Mouse (Mus musculus) embryo, embryonic 9.5 days (tissue): ENCODE data around the gene Igsf11.

Source experiments
- DNase-seq: peaks from one replicate; pipeline ENCODE4 v3.0.0-alpha.2; 2017; ENCODE audit errors: extremely low spot score

Gene Igsf11

DNA sequence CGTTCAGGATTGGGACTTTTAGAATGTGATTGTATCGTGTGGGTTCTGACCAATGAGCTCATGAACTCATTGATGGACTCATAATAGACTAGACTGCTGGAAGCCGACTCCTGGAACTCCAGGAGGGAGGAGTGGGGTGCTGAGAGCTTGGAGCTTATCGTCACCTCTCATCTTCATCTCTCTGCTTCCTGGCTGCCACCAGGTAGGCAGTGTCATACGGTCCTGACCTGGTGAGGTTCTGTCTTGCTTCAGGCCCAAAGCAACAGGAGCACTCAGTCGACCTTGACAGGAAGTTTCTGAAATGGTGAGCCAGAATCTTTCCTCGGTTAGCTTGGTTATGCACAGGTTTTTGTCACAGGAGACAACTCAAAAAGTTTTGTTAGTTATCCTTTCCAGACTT is at the start of gene Igsf11:
Igsf11 (plus strand) TSS at position 301 of the 400 bp plus-strand sequence.
- no peak for DNase-seq

DNA sequence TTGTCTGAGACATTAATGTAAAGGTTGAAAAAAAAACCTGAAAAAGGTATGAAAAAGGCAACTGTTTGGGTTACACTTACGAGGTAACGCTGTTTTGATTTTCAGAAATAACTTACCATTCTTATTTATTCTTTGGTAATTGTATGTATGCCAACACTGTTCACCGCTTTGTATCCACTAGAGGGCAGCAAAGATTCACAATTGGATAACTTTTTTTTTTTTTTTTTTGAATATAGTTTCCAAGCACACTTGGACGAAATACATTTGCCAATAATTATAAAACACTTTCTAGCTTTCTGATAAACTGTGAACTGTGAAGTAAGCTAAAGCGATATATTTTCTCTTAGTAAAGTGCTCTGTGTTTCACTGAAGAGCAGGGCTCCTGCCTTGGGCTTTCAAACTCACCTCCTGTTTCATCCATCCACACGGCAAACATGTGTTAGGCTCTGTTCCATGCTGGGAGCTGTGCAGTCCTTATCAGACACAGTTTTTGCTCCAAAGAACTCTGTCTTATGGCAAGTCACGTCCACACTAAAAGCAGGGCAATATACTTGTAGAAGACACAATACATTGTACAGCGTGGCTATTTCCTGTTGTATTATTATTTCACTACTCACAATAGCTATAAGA is 34.2 kb upstream of the Igsf11 start:
- peak; percentile 37 for DNase-seq

DNA sequence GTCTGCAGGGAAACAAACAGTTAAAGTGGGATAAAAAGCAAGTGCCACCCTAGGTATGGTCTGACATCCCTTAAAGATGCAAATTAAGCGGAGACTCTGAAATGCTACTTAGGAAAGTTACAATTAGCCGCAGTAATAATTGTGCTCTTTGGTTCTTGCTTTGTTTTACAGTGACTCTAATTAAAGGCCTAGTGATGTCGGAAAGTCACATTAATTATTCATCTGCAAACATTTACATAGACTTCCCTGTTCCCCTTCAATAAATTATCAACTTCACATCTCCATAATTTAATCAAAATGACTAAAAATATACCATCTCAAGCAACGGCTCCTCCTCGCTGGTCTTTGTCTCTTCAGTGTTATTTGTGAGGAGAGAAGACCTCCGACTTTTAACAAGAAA is 31.9 kb upstream of the Igsf11 start:
- DNase-seq, result no peak

DNA sequence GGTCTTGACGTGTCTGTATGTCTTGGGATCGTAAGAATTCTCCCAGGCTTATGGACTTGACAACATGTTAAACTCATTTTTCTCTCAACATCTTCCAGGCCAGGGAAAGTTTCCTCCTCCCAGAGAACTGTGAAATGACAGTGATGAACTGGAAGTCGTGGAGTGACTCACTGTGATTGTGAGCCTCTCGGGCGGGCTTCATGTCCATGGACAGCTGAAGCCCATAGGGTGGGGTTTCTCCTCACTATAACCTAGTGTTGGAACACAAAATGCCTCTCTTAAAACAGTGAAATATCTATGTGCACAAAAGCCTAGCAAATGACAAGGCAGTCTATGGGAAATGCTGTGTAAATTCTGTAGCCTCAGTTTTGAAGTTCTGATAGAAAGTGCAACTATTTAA is 28.1 kb upstream of the Igsf11 start:
- no peak for DNase-seq

DNA sequence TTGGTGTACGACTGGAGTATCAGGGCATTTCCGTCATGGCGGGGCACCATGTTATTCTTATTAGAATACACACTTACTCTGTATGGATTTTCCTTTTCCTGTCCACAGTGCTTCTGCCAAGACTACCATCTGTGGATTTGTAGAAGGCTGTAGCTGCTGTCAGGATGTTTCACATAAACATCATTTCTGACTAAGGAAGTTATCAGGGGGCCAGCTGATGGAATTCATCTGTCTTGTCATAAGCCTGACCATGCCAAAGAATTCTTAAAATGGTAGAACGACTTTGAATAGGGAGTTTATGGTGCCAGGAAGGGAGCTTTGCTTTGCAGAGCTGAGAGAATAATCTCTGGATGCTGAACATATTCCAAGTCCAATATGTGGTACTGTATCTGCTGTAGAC is 19.2 kb upstream of the Igsf11 start:
- DNase-seq, result no peak

DNA sequence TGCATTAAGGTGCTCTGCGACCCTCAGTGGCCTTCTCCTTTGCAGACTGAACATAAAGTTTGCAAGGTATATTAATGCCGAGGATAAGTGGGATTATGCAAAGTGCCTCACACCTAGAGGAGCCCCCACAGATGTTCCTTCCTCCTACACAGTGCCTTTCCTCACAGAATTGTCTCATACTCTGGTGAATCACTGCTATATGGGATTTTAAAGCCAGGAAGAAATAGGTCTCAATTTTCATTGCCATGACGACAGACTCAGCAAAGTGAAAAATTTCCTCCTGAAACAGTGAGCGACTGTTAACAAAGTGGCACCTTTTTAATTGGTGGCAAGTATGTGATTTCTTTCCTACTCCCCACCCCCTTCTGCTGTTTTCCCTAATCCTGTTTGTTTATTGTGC is 18.0 kb upstream of the Igsf11 start:
- no peak for DNase-seq

- no peak for DNase-seq
Measured at GRCm38 (mm10) chr16:38898816-38899425, 6.5 kb downstream of the Igsf11 start.

DNA sequence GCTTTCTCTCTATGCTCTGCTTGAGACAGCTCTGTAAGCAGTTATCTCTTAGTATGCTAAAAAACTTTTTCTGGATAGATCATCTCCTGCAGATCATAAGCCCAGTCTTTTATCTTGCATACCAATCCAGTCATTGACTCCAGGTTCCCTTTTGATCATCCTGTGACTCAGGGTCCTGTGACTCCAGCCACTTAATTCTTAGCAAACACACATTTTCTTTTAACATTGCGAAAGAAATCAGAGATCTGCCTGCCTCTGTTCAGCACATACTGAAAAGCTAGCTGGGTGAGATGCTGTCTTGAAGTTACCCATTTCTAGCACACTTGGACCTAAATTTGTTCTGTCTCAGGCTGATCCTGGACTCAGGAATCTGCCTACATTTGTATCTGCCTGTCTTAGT is 7.6 kb downstream of the Igsf11 start:
- DNase-seq, result no peak

- DNase-seq, result peak; percentile 93
Measured at GRCm38 (mm10) chr16:38902111-38902778, 9.8 kb downstream of the Igsf11 start.

GRCm38 (mm10) chr16:38903020-38903419 is 10.5 kb downstream of the Igsf11 start:
- peak; percentile 27 for DNase-seq

GRCm38 (mm10) chr16:38904202-38904601 is 11.7 kb downstream of the Igsf11 start:
- DNase-seq, result peak; percentile 29

DNA sequence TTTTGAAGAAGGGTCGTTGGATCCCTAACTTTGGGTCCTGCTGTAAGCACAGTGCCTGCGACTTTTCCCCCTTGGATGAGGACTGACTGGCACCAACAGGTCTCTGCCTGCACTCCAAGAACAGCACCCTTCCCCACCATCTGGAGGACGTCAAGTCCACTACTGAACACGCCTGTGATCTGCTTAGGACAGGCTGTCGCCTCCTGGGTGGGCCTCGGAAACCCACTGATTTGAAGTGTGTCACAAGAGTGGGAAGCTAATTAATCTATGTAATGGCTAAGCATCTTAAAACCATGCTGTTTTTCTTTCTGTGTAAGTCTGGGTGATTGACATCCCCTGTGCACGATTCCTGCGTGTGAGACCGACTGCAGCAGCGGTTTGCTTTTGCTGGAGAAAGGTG is 13.4 kb downstream of the Igsf11 start:
- DNase-seq, result no peak

- DNase-seq, result no peak
Measured at GRCm38 (mm10) chr16:38908304-38908703, 15.8 kb downstream of the Igsf11 start.

DNA sequence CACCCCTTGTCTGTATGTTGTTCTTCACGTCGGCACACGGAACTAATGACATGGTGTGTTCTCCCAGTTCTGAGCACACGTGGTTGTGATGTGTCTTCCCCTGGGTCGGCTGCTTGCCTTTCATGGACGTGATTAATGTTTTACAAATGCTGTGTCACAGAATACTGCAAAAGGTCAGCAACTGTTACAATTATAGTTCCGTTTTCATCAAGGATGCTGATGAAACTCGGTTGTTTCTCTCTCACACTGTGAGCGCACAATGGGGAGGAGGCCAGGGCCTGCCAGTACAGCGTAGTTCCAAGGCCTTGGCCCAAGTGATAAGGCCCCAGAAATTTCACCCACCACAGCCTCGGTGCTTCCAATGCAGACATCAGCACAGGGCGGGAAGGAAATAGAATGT is 17.0 kb downstream of the Igsf11 start:
- no peak for DNase-seq

GRCm38 (mm10) chr16:38910088-38910487 is 17.6 kb downstream of the Igsf11 start:
- DNase-seq, result no peak

- DNase-seq, result no peak
Measured at GRCm38 (mm10) chr16:38915451-38915850, 23.0 kb downstream of the Igsf11 start.

GRCm38 (mm10) chr16:38916053-38916786 is 23.7 kb downstream of the Igsf11 start:
- DNase-seq, result no peak

DNA sequence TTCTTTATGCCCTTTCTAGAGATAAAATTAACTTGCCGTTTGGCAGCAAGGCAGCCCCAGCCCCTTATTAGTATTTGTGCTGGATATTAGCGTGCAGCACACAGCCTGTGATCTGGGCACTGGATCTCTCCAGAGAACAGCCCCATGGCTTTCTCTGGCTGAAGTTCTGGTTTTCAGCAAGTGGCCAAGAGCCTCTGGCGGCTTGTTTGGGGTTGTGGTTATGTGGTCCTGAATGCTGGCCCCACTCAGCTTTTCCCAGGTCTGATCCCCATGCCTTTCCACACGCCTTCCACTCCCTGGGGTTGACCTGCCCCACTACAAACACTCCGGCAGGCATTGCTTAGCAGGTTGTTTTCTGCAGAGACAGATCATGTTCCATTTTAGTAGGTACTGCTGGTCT is 24.4 kb downstream of the Igsf11 start:
- no peak for DNase-seq

DNA sequence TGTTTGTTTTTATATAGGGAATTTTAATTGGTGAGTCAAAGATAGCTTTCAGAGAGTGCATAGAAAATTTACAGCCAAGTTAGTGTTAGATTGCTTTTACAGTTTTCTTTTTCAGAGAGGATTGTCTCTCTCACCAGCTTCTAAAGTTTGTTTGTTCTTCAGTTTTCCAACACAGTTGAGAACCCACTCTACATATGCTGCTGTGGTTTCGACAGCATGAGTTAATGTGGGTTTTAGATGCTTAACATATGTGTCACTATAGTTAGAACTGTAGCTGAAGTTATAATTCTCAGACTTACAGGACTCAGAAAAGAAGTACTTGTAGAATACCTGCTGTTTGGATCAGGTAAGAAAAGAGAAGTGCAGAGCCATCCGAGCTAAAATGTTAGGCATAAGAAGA is 25.6 kb downstream of the Igsf11 start:
- no peak for DNase-seq

GRCm38 (mm10) chr16:38920488-38920887 is 28.0 kb downstream of the Igsf11 start:
- DNase-seq, result no peak

- no peak for DNase-seq
Measured at GRCm38 (mm10) chr16:38924940-38925339, 32.5 kb downstream of the Igsf11 start.

- no peak for DNase-seq
Measured at GRCm38 (mm10) chr16:38928760-38929159, 36.3 kb downstream of the Igsf11 start.

- no peak for DNase-seq
Measured at GRCm38 (mm10) chr16:38931519-38931918, 39.0 kb downstream of the Igsf11 start.
